Mouse (Mus musculus): ENCODE measurements around the gene Gm9639.
"Not testable (repeated sequence)": the region's sequence is repeated elsewhere in the genome, so short reads cannot be mapped to it uniquely, and the experiment has no call there.

The Gm9639 gene

GRCm38 (mm10) chr10:77794976-77795375 is at the start of gene Gm9639:
Gm9639 (minus strand) TSS chr10:77795076.
- no peak for DNase-seq (ENCODE audit: low read depth, low spot score)

GRCm38 (mm10) chr10:77839006-77839405 is 44.1 kb upstream of the Gm9639 start:
- no peak for DNase-seq (ENCODE audit: low read depth, low spot score)

GRCm38 (mm10) chr10:77835647-77836046 is 40.8 kb upstream of the Gm9639 start, which contains the start of gene Krtap10-10:
Krtap10-10 (plus strand) TSS chr10:77835947.
- DNase-seq (ENCODE audit: low read depth, low spot score), result no peak

DNA sequence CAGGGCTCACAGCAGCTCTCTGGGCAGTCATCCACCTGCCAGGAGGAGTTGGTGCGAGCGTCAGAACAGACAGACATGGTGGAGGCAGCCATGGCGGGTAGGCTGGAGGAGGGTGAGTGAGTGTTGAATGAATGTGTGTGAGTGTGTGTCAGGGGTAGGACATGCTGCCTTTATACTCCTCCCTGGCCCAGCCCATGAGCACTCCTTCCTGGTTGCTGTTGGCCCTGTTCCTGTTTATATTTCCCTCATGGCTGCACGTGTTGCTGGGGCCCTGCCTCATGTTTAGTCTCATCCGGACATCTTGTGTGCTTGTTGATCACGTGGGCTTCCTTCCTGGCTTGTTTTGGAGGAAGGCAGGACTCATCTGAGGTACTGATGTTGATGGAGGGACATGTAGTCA is 32.1 kb upstream of the Gm9639 start, which contains the start of gene Krtap10-4:
Gene Krtap10-4, minus strand, starts transcription at position 145 of the 400 bp plus-strand sequence.
- no peak for DNase-seq (ENCODE audit: low read depth, low spot score)

GRCm38 (mm10) chr10:77819203-77819602 is 24.3 kb upstream of the Gm9639 start:
- DNase-seq (ENCODE audit: low read depth, low spot score), result no peak

- DNase-seq (ENCODE audit: low read depth, low spot score), result no peak
Observed at GRCm38 (mm10) chr10:77818523-77818922, 23.6 kb upstream of the Gm9639 start.

GRCm38 (mm10) chr10:77815514-77815913 is 20.6 kb upstream of the Gm9639 start:
- DNase-seq (ENCODE audit: low read depth, low spot score), result no peak

GRCm38 (mm10) chr10:77814382-77814781 is 19.5 kb upstream of the Gm9639 start, which contains the start of gene Gm2696:
Gm2696 (plus strand) TSS chr10:77814682.
- no peak for DNase-seq (ENCODE audit: low read depth, low spot score)

GRCm38 (mm10) chr10:77811743-77812142 is 16.9 kb upstream of the Gm9639 start, which contains the start of gene Gm9507:
Gm9507 (minus strand) TSS chr10:77811843.
- no peak for DNase-seq (ENCODE audit: low read depth, low spot score)

- no peak for DNase-seq (ENCODE audit: low read depth, low spot score)
Observed at GRCm38 (mm10) chr10:77804095-77804494, 9.2 kb upstream of the Gm9639 start.

DNA sequence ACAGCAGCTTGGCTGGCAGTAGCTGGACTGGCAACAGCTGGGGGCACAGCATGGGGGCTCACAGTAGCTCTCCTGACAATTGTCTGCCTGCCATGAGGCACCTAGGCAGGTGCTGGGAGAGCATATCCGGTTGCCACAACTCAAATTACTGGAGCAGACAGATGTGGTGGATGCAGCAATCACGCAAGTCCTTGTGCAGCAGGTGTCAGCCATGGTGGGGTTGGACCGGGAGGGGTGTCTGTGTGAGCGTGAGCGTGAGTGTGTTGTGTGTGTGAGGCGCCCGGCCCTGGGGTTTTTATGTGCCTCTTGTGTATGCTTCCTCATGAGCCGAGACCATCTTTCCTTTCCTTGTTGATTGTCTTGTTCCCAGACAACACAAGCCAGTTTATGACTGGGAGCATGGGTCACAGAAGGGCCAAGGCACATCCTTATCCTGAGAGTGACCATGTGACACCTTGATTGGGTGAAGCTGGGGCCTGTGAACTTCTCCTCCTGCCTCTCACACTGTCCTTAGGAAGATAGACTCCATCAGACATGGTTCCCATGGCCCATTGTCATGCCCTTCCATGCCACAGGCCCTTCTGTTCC is 4.1 kb upstream of the Gm9639 start, which contains the start of gene Gm19668:
Gene Gm19668, minus strand, starts transcription at position 213 of the 588 bp plus-strand sequence.
- no peak for DNase-seq (ENCODE audit: low read depth, low spot score)

DNA sequence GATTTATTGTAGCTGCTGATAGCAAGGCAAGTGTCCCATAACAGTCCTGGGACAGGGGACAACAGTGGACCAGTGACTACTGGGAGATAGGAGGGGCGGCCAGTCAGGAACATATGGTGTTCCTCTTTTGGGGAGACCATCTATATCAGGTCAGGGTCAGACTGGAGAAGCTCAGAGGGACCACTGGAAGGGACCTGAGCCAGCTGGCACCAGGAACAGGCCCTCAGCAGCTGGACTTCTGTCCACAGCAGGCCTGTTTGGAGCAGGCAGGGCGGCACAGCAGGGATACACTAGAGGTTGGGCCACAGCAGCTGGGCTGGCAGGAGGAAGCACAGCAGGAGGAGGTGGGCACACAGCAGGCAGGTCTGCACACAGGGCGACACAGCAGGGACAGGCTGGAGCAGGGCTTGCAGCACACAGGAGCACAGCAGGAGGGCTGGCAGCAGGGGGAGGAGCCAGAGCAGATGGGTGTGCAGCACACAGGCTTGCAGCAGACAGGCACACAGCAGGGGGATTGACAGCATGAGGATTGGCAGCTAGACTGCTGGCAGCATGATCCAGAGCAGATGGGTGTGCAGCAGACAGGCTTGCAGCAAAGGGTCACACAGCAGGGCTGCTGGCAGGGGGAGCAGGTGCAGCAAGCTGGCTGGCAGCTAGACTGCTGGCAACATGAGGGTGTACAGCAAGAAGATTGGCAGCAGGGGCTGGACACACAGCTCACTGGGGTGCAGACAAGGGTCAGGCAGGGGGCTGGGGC is 3.5 kb upstream of the Gm9639 start:
- DNase-seq (ENCODE audit: low read depth, low spot score), result not testable (repeated sequence)

DNA sequence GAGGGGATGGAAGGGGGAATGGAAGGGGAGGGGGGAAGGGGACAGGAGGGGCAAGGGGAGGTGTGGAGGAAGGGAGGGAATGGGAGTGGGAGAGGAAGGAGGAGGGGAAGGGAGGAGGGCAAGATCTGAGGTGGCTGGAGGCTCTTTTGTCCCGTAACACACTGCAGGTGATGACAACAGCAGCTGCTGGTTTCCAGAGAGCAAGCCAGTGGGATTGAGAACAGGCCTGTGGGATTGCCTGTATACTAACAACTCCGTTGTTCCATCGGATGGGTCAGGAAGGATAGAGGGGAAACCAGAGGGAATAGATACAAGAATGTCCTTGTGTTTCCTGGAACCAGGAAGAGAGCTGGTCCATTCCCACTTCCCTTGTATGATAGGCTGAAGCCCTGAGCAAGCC is 2.8 kb upstream of the Gm9639 start:
- DNase-seq (ENCODE audit: low read depth, low spot score), result no peak

GRCm38 (mm10) chr10:77788621-77789020 is 6.3 kb downstream of the Gm9639 start:
- DNase-seq (ENCODE audit: low read depth, low spot score), result no peak

- DNase-seq (ENCODE audit: low read depth, low spot score), result not testable (repeated sequence)
Observed at GRCm38 (mm10) chr10:77787876-77788275, 7.0 kb downstream of the Gm9639 start, which contains the start of gene Gm7137. Gm7137 (minus strand) TSS chr10:77788200.

- DNase-seq (ENCODE audit: low read depth, low spot score), result not testable (repeated sequence)
Observed at GRCm38 (mm10) chr10:77783396-77783795, 11.5 kb downstream of the Gm9639 start.

- DNase-seq (ENCODE audit: low read depth, low spot score), result not testable (repeated sequence)
Observed at GRCm38 (mm10) chr10:77782442-77782841, 12.4 kb downstream of the Gm9639 start, which contains the start of gene Gm3250. Gm3250 (minus strand) TSS chr10:77782542.

GRCm38 (mm10) chr10:77776844-77777243 is 18.0 kb downstream of the Gm9639 start, which contains the start of gene Gm7138:
Gm7138 (minus strand) TSS chr10:77776944.
- not testable (repeated sequence) for DNase-seq (ENCODE audit: low read depth, low spot score)

DNA sequence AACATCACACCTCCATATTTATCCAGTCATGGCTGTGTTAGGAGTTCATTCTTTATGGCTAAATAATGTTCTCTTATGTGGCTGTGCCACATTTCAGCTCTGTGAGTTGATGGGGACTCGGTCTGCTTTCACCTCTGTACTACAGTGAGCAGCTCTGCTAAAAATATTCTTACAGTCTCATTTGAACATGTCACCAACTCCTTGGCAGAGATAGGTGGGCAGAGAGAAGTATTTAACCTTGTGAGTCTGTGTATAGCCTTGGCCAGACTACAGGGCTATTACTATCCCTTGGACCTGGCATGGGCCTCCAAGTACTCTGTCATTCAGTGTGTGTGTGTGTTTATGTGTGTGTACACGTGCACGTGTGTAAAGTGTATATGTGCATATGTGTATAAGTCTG is 22.7 kb downstream of the Gm9639 start:
- DNase-seq (ENCODE audit: low read depth, low spot score), result not testable (repeated sequence)

- not testable (repeated sequence) for DNase-seq (ENCODE audit: low read depth, low spot score)
Observed at GRCm38 (mm10) chr10:77771225-77771624, 23.7 kb downstream of the Gm9639 start, which contains the start of gene Gm3238. Gm3238 (minus strand) TSS chr10:77771325.

DNA sequence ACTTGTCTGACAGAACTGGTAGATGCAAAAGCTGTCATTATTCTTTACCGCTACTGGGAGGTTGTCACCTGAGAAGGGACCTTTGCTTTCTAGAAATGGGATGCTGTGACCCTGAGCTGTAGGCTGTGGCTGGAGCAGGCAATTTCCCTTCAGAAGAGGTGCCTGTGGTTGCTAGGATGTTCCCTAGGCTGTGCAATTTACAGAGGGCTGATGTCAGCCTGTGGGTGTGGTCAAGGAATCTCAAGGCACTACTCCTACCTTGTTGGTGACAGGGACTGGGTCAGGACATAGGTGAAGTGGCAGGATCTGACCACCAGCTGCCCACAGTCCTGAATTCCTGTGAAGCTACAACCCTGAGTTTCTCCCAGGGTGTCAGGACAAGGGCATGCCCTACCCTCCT is 25.1 kb downstream of the Gm9639 start:
- no peak for DNase-seq (ENCODE audit: low read depth, low spot score)

GRCm38 (mm10) chr10:77759582-77759981 is 35.3 kb downstream of the Gm9639 start, which contains the start of gene Gm3233:
Gm3233 (minus strand) TSS chr10:77759682.
- not testable (repeated sequence) for DNase-seq (ENCODE audit: low read depth, low spot score)

All from retina, adult 2 months (tissue).